Mouse (Mus musculus) heart, adult 8-10 months (tissue): ENCODE measurements around the gene Kdm2b. TPM values are rescaled to one million over a fixed set of nuclear protein-coding genes. Genes with fewer than 3 reads are reported as not detected.
"Not testable (repeated sequence)": the region's sequence is repeated elsewhere in the genome, so short reads cannot be mapped to it uniquely, and the experiment has no call there.

Experiments
- DNase-seq: peaks from one replicate; pipeline ENCODE4 v3.0.0; 2022; ENCODE audit warnings: low spot score
- total RNA-seq, 4 experiments: library from RNA; stranded (reverse); gene quantifications; 2 replicates each; pipeline ENCODE4 v1.2.4; 2022

The Kdm2b gene
- total RNA-seq, 4 experiments from 2014 or later, result 12.7 to 14.9 (median 14.4) TPM

DNA sequence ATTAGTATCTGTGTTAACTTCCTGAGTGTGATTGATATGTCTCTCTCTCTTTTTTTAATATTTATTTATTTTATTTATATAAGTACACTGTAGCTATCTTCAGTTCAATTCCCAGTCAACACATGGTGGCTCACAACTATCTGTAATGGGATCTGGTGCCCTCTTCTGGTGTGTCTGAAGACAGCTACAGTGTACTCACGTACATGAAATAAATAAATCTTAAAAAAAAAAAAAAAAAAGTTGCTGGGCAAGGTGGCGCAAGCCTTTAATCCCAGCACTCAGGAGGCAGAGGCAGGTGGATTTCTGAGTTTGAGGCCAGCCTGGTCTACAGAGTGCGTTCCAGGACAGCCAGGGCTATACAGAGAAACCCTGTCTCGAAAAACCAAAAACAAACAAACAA is 14.9 kb downstream of the Kdm2b start:
- not testable (repeated sequence) for DNase-seq

DNA sequence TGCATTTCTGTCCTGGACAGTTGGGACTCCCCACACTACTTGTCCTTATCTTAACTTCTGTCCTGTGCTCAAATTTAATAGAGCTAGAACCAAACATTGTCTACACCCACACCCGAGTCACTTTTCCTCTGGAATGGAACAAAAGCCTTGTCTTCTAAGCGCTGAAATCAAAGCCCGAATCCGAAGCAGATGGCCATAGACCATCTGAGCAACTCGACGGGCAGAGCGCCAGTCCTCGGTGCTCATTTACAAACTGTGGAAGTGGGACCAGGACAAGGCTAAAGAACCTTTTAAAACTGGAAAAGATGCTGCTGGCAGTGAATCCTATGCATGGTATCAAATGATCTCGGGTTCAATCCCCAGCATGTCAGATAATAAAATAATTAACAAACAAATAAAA is 17.5 kb downstream of the Kdm2b start:
- no peak for DNase-seq

GRCm38 (mm10) chr5:122971438-122971837 is 18.2 kb downstream of the Kdm2b start:
- DNase-seq, result no peak

GRCm38 (mm10) chr5:122970056-122970455 is 19.6 kb downstream of the Kdm2b start:
- DNase-seq, result no peak

DNA sequence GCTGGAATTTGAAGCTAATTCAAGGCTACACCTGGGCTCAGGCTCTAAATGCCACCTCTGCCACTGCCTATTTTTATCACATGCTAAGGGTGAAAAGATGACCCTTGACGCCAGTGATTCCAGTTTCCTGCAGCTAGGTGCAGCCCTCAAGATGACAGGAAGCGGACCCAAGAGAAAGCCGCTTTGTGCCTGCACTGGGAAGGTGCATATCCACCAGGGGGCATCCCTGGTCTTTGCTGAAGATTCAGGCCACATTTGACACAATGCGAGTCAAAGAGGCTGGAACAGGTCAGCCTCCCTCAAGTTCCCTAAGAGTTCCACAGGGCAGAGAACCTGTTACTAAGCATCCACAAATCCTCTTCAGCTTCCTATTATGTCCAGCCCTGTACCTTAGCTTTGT is 21.3 kb downstream of the Kdm2b start:
- DNase-seq, result peak; percentile 65

- no peak for DNase-seq
These were observed 24.2 kb downstream of the Kdm2b start for GRCm38 (mm10) chr5:122965427-122965826.

GRCm38 (mm10) chr5:122964853-122965252 is 24.8 kb downstream of the Kdm2b start:
- DNase-seq, result no peak

GRCm38 (mm10) chr5:122961905-122962304 is 27.7 kb downstream of the Kdm2b start:
- DNase-seq, result no peak

DNA sequence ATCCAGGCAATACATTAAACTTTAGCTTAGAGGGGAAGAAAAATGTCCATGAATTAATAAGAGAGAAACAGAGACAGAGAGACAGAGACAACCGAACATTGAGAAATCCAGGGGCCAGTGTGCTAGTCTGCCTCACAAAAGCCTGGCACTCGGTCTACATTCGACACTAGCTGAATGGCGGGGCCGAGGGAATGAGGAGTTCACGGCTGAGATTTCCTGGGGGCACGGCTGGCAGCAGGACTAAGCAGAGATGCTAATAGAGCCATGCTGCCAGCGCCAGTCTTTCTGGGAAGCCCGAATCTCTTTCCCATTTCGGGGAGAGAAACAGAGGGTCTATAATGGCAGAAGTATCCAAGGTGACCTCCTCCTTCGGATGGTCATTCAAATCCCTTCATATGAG is 30.2 kb downstream of the Kdm2b start:
- DNase-seq, result no peak

DNA sequence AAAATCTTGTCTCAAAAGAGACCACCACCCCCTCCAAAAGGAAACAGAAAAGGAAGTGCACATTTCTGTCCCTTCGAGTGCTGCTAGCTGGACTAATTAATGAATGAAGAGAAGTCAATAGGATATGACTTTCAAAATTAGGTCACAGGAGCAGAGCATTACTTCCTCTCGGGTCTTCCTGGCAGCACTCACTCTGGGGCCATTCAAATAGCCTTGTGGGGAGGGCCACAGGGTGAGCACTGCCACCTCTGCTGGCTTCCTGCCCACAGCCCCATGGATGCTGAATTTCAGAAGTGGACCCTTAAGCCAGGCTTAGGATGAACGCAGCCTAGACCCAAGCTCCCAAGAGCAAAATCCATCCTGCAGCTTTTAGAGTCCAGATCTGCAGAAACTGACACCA is 33.6 kb downstream of the Kdm2b start:
- DNase-seq, result no peak

GRCm38 (mm10) chr5:122951913-122952641 is 37.5 kb downstream of the Kdm2b start:
- DNase-seq, result no peak

- peak; percentile 39 for DNase-seq
These were observed 38.3 kb downstream of the Kdm2b start for GRCm38 (mm10) chr5:122951056-122951912.

DNA sequence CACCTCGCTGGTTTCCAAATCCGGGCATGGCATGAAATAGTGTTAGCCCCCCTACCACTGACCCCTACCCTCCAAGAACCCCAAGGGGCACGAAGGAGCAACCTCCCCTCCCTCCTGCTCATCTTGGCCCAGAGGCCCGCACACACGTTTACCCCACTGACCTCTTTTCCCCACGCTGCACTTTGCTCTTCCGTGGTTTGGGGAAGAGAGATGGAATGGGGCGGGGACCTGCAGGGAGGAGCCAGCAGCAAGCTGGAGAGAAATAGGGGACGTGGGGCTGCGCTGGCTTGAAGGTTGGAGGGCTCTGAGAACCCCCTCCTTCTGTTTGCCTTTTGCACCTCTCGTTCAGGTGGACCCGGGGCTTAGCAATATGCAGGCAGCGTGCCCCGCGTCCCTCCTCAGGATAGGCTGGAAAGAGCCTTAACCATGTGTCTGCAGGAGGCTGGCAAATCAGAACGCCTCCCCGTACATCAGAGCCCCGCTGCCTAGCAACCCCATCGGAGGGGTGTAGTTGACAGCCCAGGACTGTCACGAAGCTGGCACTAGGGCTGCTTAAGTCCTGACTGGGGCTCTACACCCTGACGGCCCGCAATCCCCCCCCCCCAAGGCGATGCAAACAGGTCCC is 39.2 kb downstream of the Kdm2b start:
- no peak for DNase-seq

- DNase-seq, result no peak
These were observed 40.5 kb downstream of the Kdm2b start for GRCm38 (mm10) chr5:122949101-122949500.

DNA sequence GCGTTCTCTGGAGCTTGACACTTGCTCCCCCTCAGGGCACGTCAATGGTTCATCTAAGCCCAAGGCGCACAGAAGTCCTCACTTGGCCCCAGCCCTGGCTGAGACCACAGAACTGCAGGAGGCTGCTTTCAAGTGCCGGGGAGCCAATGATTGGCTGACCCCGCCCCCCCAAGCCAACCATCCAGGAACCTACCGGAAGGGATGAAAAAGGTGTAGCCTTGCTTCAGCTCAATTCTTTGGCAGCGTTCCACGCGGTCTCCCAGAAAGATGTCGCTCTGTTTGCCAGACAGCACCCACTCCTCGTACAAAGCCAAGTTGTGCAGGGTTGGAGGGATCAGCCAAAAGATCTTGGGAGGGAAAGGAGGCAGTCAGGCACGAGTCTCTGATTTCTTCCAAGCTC is 42.1 kb downstream of the Kdm2b start:
- DNase-seq, result no peak

DNA sequence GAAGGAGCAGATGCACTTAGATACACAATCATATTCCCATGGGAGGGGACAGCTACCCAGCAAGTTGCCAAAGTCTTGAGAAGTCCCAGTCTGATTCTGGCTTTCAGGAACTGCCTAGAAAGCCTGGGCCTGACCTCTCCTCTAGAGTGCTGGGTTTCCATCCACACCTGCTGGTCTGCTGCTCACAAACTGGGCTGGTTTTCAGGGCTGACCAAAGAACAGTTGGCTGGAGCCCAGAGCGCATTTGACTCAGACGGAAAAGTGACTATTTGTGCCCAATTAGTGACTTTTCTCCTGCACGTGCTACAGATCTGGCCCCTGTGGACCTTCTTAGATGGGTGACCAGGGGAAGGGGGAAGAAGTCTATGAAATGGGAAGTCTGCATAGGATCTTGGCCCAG is 50.9 kb downstream of the Kdm2b start:
- no peak for DNase-seq

DNA sequence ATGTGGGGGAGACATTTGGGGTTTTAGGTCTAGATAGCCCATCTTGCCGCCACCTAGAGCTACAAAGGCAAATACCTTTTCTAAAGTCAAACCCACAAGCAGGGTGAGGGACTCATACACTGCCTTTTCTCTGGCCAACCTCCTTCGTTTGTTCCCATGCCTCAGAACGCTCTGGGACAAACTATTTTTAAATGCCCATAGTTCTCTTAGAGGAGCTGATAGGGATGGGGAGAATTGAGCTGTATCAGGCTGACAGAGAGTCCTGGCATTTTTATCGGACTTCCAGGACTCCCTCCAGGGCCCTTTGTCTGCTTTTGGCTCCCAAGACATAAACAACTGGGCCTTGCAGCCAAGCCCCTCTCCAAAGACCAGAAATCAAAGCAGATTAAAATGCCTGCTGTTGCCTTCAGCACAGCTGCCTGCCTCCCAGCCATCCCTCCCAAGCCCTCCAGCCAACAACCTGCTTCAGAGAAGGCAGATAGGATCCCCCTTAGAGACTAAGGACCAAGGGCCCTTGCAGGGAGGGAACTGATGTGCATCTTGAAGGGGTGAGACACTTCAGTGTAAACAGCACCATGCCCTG is 51.6 kb downstream of the Kdm2b start:
- DNase-seq, result peak; percentile 26

DNA sequence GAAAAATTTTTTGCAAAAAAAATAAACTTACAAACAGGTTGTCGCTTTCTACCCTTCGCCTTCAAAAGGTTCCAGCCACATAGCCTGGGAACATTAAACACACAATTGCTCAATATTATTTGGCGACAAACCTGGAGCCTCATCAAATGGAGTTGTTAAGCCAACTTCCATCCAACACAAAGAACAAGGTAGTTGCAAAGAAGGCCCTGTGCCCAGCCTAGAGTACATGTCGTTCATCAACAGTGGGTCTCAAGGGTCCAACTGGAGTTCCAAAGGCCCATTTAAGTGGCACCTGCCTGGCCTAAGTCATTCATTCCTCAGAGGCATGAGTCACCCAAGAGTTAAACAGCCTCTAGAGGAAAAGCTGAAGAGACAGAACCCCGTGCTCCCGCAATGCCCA is 52.6 kb downstream of the Kdm2b start:
- no peak for DNase-seq

- DNase-seq, result no peak
These were observed 53.8 kb downstream of the Kdm2b start for GRCm38 (mm10) chr5:122935810-122936209.

GRCm38 (mm10) chr5:122930991-122931390 is 58.6 kb downstream of the Kdm2b start:
- DNase-seq, result no peak

DNA sequence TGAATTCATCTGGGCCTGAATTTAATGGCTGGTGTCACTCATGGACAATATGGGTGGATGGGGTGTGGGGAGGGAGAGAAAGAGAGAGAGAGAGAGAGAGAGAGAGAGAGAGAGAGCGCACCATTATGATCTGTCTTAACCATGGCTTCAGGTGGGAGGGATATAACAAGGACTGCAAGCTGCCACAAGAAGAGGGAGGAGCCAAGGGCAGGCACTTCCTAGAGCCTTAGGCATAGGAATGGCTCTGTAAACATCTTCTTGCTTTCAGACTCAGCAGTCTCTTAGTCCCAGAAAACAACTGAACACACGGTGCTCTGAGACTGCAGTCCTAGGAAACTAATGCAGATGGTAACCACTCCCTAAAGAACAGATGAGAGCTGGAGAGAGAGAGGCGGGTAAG is 61.3 kb downstream of the Kdm2b start:
- no peak for DNase-seq

GRCm38 (mm10) chr5:122927703-122928102 is 61.9 kb downstream of the Kdm2b start:
- DNase-seq, result no peak
